Mouse (Mus musculus) stomach, postnatal 0 days (tissue): Measurements from ENCODE around the gene Lcn10. TPM values are rescaled to one million over a fixed set of nuclear protein-coding genes. Genes with fewer than 3 reads are reported as not detected.
A peak's percentile ranks its signal among the peaks of the same experiment; 100 is the strongest.

Source experiments
- ATAC-seq: fragments of 200-750 bp; cut with Nextera tagmentation; 2 replicates; pipeline ENCODE4 v1.8.0; 2017; ENCODE audit not compliant: low FRiP score, low TSS enrichment
- DNase-seq: peaks from one replicate; pipeline ENCODE4 v3.0.0-alpha.2; 2016; ENCODE audit warnings: low spot score
- H3K27ac ChIP-seq: fragments of 300-500 bp; sonication (generic); replicated peaks from 2 replicates; pipeline ENCODE4 v1.5.1; 2014; ENCODE audit warnings: mild to moderate bottlenecking, control low read depth
- H3K27me3 ChIP-seq: fragments of 300-500 bp; sonication (generic); 2 replicates; pipeline ENCODE4 v1.6.1; 2014; ENCODE audit warnings: low read length; ENCODE audit not compliant: control insufficient read depth, insufficient read depth
- H3K36me3 ChIP-seq: fragments of 300-500 bp; sonication (generic); 2 replicates; pipeline ENCODE4 v1.6.1; 2014; ENCODE audit warnings: low read length, mixed read lengths; ENCODE audit not compliant: control insufficient read depth, insufficient read depth
- H3K4me1 ChIP-seq: fragments of 300-500 bp; sonication (generic); replicated peaks from 2 replicates; pipeline ENCODE4 v1.6.1; 2014; ENCODE audit warnings: antibody characterized with exemption; ENCODE audit not compliant: control insufficient read depth, insufficient read depth
- H3K4me2 ChIP-seq: fragments of 300-500 bp; sonication (generic); replicated peaks from 2 replicates; pipeline ENCODE4 v1.6.1; 2014; ENCODE audit warnings: low read depth, mild to moderate bottlenecking, control low read depth, moderate library complexity
- H3K4me3 ChIP-seq: fragments of 300-500 bp; sonication (generic); 2 replicates; pipeline ENCODE4 v1.5.1; 2014; ENCODE audit warnings: low read depth, low read length, control low read depth
- H3K9ac ChIP-seq: fragments of 300-500 bp; sonication (generic); 2 replicates; pipeline ENCODE4 v1.6.1; 2014; ENCODE audit warnings: mild to moderate bottlenecking, low read length, control low read depth, mixed read lengths
- H3K9me3 ChIP-seq: fragments of 300-500 bp; sonication (generic); 2 replicates; pipeline ENCODE4 v1.6.1; 2016; ENCODE audit warnings: low read length; ENCODE audit not compliant: control insufficient read depth
- CTCF ChIP-seq: IDR thresholded peaks from 2 replicates; pipeline ENCODE4 v1.5.1; 2016; ENCODE audit warnings: antibody characterized with exemption, low read depth, mild to moderate bottlenecking, moderate library complexity
- EP300 ChIP-seq: optimal IDR thresholded peaks from 2 replicates; pipeline ENCODE3; 2016; ENCODE audit warnings: antibody characterized with exemption
- WGBS: fragments of 180-500 bp; shearing (Covaris S2); extraction: QIAGEN DNeasy Blood & Tissue Kit; methylation state at CpG from one replicate; pipeline ENCODE4 v1.1.7; 2014; 5-methylcytosine and 5-hydroxymethylcytosine counted together
- polyA plus RNA-seq: library from polyadenylated mRNA; unstranded; fragments of >200 nt; fragmentation: Nextera tagmentation; extraction: Ambion mirVana; gene quantifications from 2 replicates; pipeline ENCODE4 v1.2.1, GENCODE M21; 2015

The Lcn10 gene
- polyA plus RNA-seq, 1 experiment from 2014 or later = not detected

GRCm38 (mm10) chr2:25664125-25664524, 18.4 kb upstream of the Lcn10 start:
- TF ChIP-seq EP300 (no peak), CTCF (no peak)
- H3K4me3 ChIP-seq = no peak overlapping the region
- H3K4me1 ChIP-seq = no peaks in the 10 kb centered on the region
- DNase-seq (no peak), ATAC-seq (no peak)
- H3K27me3 ChIP-seq = no peaks in the 10 kb centered on the region
- no peaks in the 10 kb centered on the region for H3K9me3 ChIP-seq
- no peaks in the 10 kb centered on the region for H3K36me3 ChIP-seq
- H3K4me2 ChIP-seq = no peak overlapping the region
- WGBS = 76% methylated on average over 5 of the region's 5 CpGs
- H3K9ac ChIP-seq = no peak overlapping the region
- no peak overlapping the region for H3K27ac ChIP-seq

- H3K4me3 ChIP-seq = no peak overlapping the region
- DNase-seq = no peak
- H3K27me3 ChIP-seq = no peaks in the 10 kb centered on the region
- no peak overlapping the region for H3K9ac ChIP-seq
- H3K4me2 ChIP-seq = no peak overlapping the region
- ATAC-seq = no peak
- H3K9me3 ChIP-seq = no peaks in the 10 kb centered on the region
- WGBS = 62% methylated on average over 1 of the region's 1 CpGs
- TF ChIP-seq EP300 = no peak
- TF ChIP-seq CTCF = no peak
- H3K4me1 ChIP-seq = no peaks in the 10 kb centered on the region
- no peaks in the 10 kb centered on the region for H3K36me3 ChIP-seq
- no peak overlapping the region for H3K27ac ChIP-seq
These were observed 16.0 kb upstream of the Lcn10 start for GRCm38 (mm10) chr2:25666516-25666915.

- DNase-seq (no peak), ATAC-seq (no peak)
- no peak within 1 kb of the TSS for H3K27ac ChIP-seq
- no peak within 1 kb of the TSS for H3K4me2 ChIP-seq
- H3K27me3 ChIP-seq = no peaks in the 10 kb centered on the region
- TF ChIP-seq CTCF (no peak), EP300 (no peak)
- 84% methylated on average over 3 of the region's 3 CpGs for WGBS
- H3K9ac ChIP-seq = no peak within 1 kb of the TSS
- no peak within 1 kb of the TSS for H3K4me3 ChIP-seq
- no peaks in the 10 kb centered on the region for H3K36me3 ChIP-seq
- H3K4me1 ChIP-seq = no peaks in the 10 kb centered on the region
- no peaks in the 10 kb centered on the region for H3K9me3 ChIP-seq
These were observed 6.0 kb upstream of the Lcn10 start, which contains the start of gene Lcn6 for GRCm38 (mm10) chr2:25676486-25676885. TSS of gene Lcn6 (plus strand) at chr2:25676786.

- Histone ChIP-seq H3K27me3 (no peaks in the 10 kb centered on the region), H3K4me3 (no peak overlapping the region), H3K4me1 (no peaks in the 10 kb centered on the region), H3K4me2 (no peak overlapping the region), H3K36me3 (no peaks in the 10 kb centered on the region), H3K27ac (no peak overlapping the region), H3K9me3 (no peaks in the 10 kb centered on the region), H3K9ac (no peak overlapping the region)
- WGBS = 79% methylated on average over 6 of the region's 6 CpGs
- DNase-seq (no peak), ATAC-seq (no peak)
- TF ChIP-seq CTCF (no peak), EP300 (no peak)
These were observed 3.0 kb upstream of the Lcn10 start for GRCm38 (mm10) chr2:25679559-25679958.

GRCm38 (mm10) chr2:25686941-25687340, 4.4 kb downstream of the Lcn10 start:
- 65% methylated on average over 4 of the region's 4 CpGs for WGBS

GRCm38 (mm10) chr2:25694605-25695004, 12.1 kb downstream of the Lcn10 start:
- H3K4me3 ChIP-seq = no peak overlapping the region
- H3K27me3 ChIP-seq = no peaks in the 10 kb centered on the region
- TF ChIP-seq CTCF = peak; percentile 84
- no peak for TF ChIP-seq EP300
- H3K27ac ChIP-seq = no peak overlapping the region
- H3K9ac ChIP-seq = no peak overlapping the region
- no peak overlapping the region for H3K4me2 ChIP-seq
- DNase-seq (peak; percentile 87), ATAC-seq (peak; percentile 70)
- H3K9me3 ChIP-seq = no peaks in the 10 kb centered on the region
- H3K4me1 ChIP-seq = no peaks in the 10 kb centered on the region
- no peaks in the 10 kb centered on the region for H3K36me3 ChIP-seq

More at GRCm38 (mm10) chr2:25686941-25687340, 4.4 kb downstream of the Lcn10 start:
- Histone ChIP-seq H3K9me3 (no peaks in the 10 kb centered on the region), H3K4me2 (no peak overlapping the region), H3K4me1 (no peaks in the 10 kb centered on the region), H3K9ac (no peak overlapping the region), H3K4me3 (no peak overlapping the region), H3K27me3 (no peaks in the 10 kb centered on the region), H3K27ac (no peak overlapping the region), H3K36me3 (no peaks in the 10 kb centered on the region)
- no peak for DNase-seq
- TF ChIP-seq CTCF (peak; percentile 20; the same call in 1 of the 2 replicates), EP300 (no peak)
- no peak for ATAC-seq

GRCm38 (mm10) chr2:25696951-25697350, 14.4 kb downstream of the Lcn10 start:
- H3K4me2 ChIP-seq = no peak overlapping the region
- H3K4me1 ChIP-seq = no peaks in the 10 kb centered on the region
- no peaks in the 10 kb centered on the region for H3K9me3 ChIP-seq
- no peaks in the 10 kb centered on the region for H3K36me3 ChIP-seq
- H3K4me3 ChIP-seq = no peak overlapping the region
- no peaks in the 10 kb centered on the region for H3K27me3 ChIP-seq
- H3K27ac ChIP-seq = no peak overlapping the region
- TF ChIP-seq CTCF (no peak), EP300 (no peak)
- H3K9ac ChIP-seq = no peak overlapping the region
- WGBS = 46% methylated on average over 4 of the region's 4 CpGs
- no peak for ATAC-seq
- DNase-seq = no peak
